Mouse (Mus musculus): Measurements from ENCODE around the gene Scaf8.

GRCm38 (mm10) chr17:3207529-3208240 lies 92.9 kb downstream of the Scaf8 start:
- TF ChIP-seq CTCF (IDR thresholded peaks at IDR 0.05) (no peak), EP300 (IDR thresholded peaks at IDR 0.05) (peak; percentile 75; the same call in 1 of the 2 replicates)

Measured in lung, postnatal 0 days (tissue).